Mouse (Mus musculus): ENCODE measurements around the gene Gm17535. TPM values are rescaled to one million over a fixed set of nuclear protein-coding genes. Genes with fewer than 3 reads are reported as not detected.
"Not testable (repeated sequence)": the region's sequence is repeated elsewhere in the genome, so short reads cannot be mapped to it uniquely, and the experiment has no call there.

Gene Gm17535
- polyA plus RNA-seq, 1 experiment from 2014 or later: not detected

- not testable (repeated sequence) for H3K27me3 ChIP-seq (ENCODE audit: control insufficient read depth, insufficient read depth, low read length); H3K4me3 ChIP-seq (ENCODE audit: low read depth, low read length); H3K9me3 ChIP-seq (replicated peaks; ENCODE audit: control insufficient read depth, low read length); ATAC-seq (replicated peaks; ENCODE audit: insufficient number of reproducible peaks, low FRiP score, low TSS enrichment, low read depth); H3K27ac ChIP-seq (replicated peaks; ENCODE audit: low read depth, low read length); H3K4me2 ChIP-seq (ENCODE audit: low read depth, low read length); H3K9ac ChIP-seq (replicated peaks; ENCODE audit: low read length); H3K4me1 ChIP-seq (ENCODE audit: control insufficient read depth, insufficient read depth, low read length); H3K36me3 ChIP-seq (replicated peaks; ENCODE audit: control insufficient read depth, insufficient read depth, low read depth, low read length)
- WGBS: 67% methylated on average over 9 of the region's 13 CpGs
- peak; percentile 1 for DNase-seq (ENCODE audit: low spot score)
These were observed 11.9 kb upstream of the Gm17535 start for GRCm38 (mm10) chr9:3022316-3023008.

- H3K9me3 ChIP-seq (replicated peaks; ENCODE audit: control insufficient read depth, low read length); H3K36me3 ChIP-seq (replicated peaks; ENCODE audit: control insufficient read depth, insufficient read depth, low read depth, low read length); H3K27me3 ChIP-seq (ENCODE audit: control insufficient read depth, insufficient read depth, low read length); H3K4me2 ChIP-seq (ENCODE audit: low read depth, low read length); ATAC-seq (replicated peaks; ENCODE audit: insufficient number of reproducible peaks, low FRiP score, low TSS enrichment, low read depth); H3K4me3 ChIP-seq (ENCODE audit: low read depth, low read length); DNase-seq (ENCODE audit: low spot score); H3K9ac ChIP-seq (replicated peaks; ENCODE audit: low read length); H3K4me1 ChIP-seq (ENCODE audit: control insufficient read depth, insufficient read depth, low read length); H3K27ac ChIP-seq (replicated peaks; ENCODE audit: low read depth, low read length): not testable (repeated sequence)
- 69% methylated on average over 9 of the region's 13 CpGs for WGBS
These were observed 11.0 kb upstream of the Gm17535 start, which contains the start of gene Gm10718 for GRCm38 (mm10) chr9:3023312-3023984. Gm10718 (plus strand) TSS chr9:3023547.

- H3K9ac ChIP-seq (replicated peaks; ENCODE audit: low read length); H3K4me2 ChIP-seq (ENCODE audit: low read depth, low read length); ATAC-seq (replicated peaks; ENCODE audit: insufficient number of reproducible peaks, low FRiP score, low TSS enrichment, low read depth); H3K4me1 ChIP-seq (ENCODE audit: control insufficient read depth, insufficient read depth, low read length); H3K9me3 ChIP-seq (replicated peaks; ENCODE audit: control insufficient read depth, low read length); DNase-seq (ENCODE audit: low spot score); H3K27me3 ChIP-seq (ENCODE audit: control insufficient read depth, insufficient read depth, low read length); H3K27ac ChIP-seq (replicated peaks; ENCODE audit: low read depth, low read length); H3K36me3 ChIP-seq (replicated peaks; ENCODE audit: control insufficient read depth, insufficient read depth, low read depth, low read length); H3K4me3 ChIP-seq (ENCODE audit: low read depth, low read length): not testable (repeated sequence)
- 62% methylated on average over 14 of the region's 16 CpGs for WGBS
These were observed 10.3 kb upstream of the Gm17535 start for GRCm38 (mm10) chr9:3023985-3024648.

DNA sequence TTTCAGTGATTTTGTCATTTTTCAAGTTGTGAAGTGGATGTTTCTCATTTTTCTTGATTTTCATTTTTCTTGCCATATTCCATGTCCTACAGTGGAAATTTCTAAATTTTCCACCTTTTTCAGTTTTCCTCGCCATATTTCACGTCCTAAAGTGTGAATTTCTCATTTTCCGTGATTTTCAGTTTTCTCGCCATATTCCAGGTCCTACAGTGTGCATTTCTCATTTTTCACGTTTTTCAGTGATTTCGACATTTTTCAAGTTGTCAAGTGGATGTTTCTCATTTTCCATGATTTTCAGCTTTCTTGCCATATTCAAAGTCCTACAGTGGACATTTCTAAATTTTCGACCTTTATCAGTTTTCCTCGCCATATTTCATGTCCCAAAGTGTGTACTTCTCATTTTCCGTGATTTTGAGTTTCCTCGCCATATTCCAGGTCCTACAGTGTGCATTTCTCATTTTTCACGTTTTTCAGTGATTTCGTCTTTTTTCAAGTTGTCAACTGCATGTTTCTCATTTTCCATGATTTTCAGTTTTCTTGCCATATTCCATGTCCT is 9.4 kb upstream of the Gm17535 start, which contains the start of gene Gm10717:
Gene Gm10717, plus strand, starts transcription at position 506 of the 556 bp plus-strand sequence.
- WGBS: 72% methylated on average over 12 of the region's 12 CpGs
- H3K27me3 ChIP-seq (ENCODE audit: control insufficient read depth, insufficient read depth, low read length); H3K4me3 ChIP-seq (ENCODE audit: low read depth, low read length); ATAC-seq (replicated peaks; ENCODE audit: insufficient number of reproducible peaks, low FRiP score, low TSS enrichment, low read depth); H3K36me3 ChIP-seq (replicated peaks; ENCODE audit: control insufficient read depth, insufficient read depth, low read depth, low read length); H3K9me3 ChIP-seq (replicated peaks; ENCODE audit: control insufficient read depth, low read length); H3K9ac ChIP-seq (replicated peaks; ENCODE audit: low read length); DNase-seq (ENCODE audit: low spot score); H3K27ac ChIP-seq (replicated peaks; ENCODE audit: low read depth, low read length); H3K4me1 ChIP-seq (ENCODE audit: control insufficient read depth, insufficient read depth, low read length); H3K4me2 ChIP-seq (ENCODE audit: low read depth, low read length): not testable (repeated sequence)

- not testable (repeated sequence) for H3K36me3 ChIP-seq (replicated peaks; ENCODE audit: control insufficient read depth, insufficient read depth, low read depth, low read length); H3K27ac ChIP-seq (replicated peaks; ENCODE audit: low read depth, low read length); H3K9me3 ChIP-seq (replicated peaks; ENCODE audit: control insufficient read depth, low read length); DNase-seq (ENCODE audit: low spot score); H3K4me3 ChIP-seq (ENCODE audit: low read depth, low read length); H3K4me2 ChIP-seq (ENCODE audit: low read depth, low read length); H3K27me3 ChIP-seq (ENCODE audit: control insufficient read depth, insufficient read depth, low read length); H3K4me1 ChIP-seq (ENCODE audit: control insufficient read depth, insufficient read depth, low read length); ATAC-seq (replicated peaks; ENCODE audit: insufficient number of reproducible peaks, low FRiP score, low TSS enrichment, low read depth); H3K9ac ChIP-seq (replicated peaks; ENCODE audit: low read length)
- 65% methylated on average over 4 of the region's 6 CpGs for WGBS
These were observed 8.7 kb upstream of the Gm17535 start for GRCm38 (mm10) chr9:3025653-3026052.

DNA sequence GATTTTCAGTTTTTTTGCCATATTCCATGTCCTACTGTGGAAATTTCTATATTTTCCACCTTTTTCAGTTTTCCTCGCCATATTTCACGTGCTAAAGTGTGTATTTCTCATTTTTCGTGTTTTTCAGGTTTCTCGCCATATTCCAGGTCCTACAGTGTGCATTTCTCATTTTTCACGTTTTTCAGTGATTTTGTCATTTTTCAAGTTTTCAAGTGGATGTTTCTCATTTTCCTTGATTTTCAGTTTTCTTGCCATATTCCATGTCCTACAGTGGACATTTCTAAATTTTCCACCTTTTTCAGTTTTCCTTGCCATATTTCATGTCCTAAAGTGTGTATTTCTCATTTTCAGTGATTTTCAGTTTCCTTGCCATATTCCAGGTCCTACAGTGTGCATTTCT is 8.3 kb upstream of the Gm17535 start:
- not testable (repeated sequence) for H3K4me1 ChIP-seq (ENCODE audit: control insufficient read depth, insufficient read depth, low read length); DNase-seq (ENCODE audit: low spot score); ATAC-seq (replicated peaks; ENCODE audit: insufficient number of reproducible peaks, low FRiP score, low TSS enrichment, low read depth); H3K4me3 ChIP-seq (ENCODE audit: low read depth, low read length); H3K9ac ChIP-seq (replicated peaks; ENCODE audit: low read length); H3K27ac ChIP-seq (replicated peaks; ENCODE audit: low read depth, low read length); H3K27me3 ChIP-seq (ENCODE audit: control insufficient read depth, insufficient read depth, low read length); H3K36me3 ChIP-seq (replicated peaks; ENCODE audit: control insufficient read depth, insufficient read depth, low read depth, low read length); H3K4me2 ChIP-seq (ENCODE audit: low read depth, low read length); H3K9me3 ChIP-seq (replicated peaks; ENCODE audit: control insufficient read depth, low read length)
- WGBS: 72% methylated on average over 5 of the region's 5 CpGs

DNA sequence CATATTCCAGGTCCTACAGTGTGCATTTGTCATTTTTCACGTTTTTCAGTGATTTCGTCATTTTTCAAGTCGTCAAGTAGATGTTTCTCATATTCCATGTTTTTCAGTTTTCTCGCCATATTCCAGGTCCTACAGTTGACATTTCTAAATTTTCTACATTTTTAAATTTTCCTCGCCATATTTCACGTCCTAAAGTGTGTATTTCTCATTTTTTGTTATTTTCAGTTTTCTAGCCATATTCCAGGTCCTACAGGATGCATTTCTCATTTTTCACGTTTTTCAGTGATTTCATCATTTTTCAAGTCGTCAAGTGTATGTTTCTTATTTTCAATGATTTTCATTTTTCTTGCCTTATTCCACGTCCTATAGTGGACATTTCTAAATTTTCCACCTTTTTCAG is 7.7 kb upstream of the Gm17535 start:
- 68% methylated on average over 9 of the region's 9 CpGs for WGBS
- not testable (repeated sequence) for H3K27ac ChIP-seq (replicated peaks; ENCODE audit: low read depth, low read length); H3K9ac ChIP-seq (replicated peaks; ENCODE audit: low read length); H3K4me1 ChIP-seq (ENCODE audit: control insufficient read depth, insufficient read depth, low read length); H3K4me3 ChIP-seq (ENCODE audit: low read depth, low read length); H3K36me3 ChIP-seq (replicated peaks; ENCODE audit: control insufficient read depth, insufficient read depth, low read depth, low read length); H3K9me3 ChIP-seq (replicated peaks; ENCODE audit: control insufficient read depth, low read length); DNase-seq (ENCODE audit: low spot score); H3K27me3 ChIP-seq (ENCODE audit: control insufficient read depth, insufficient read depth, low read length); H3K4me2 ChIP-seq (ENCODE audit: low read depth, low read length); ATAC-seq (replicated peaks; ENCODE audit: insufficient number of reproducible peaks, low FRiP score, low TSS enrichment, low read depth)
